Mouse (Mus musculus): ENCODE data around the gene Atp1b4. TPM values are rescaled to one million over a fixed set of nuclear protein-coding genes. Genes with fewer than 3 reads are reported as not detected.

Atp1b4 gene
- polyA plus RNA-seq (2015; fragmentation: Nextera tagmentation; extraction: Ambion mirVana) = 504 and 527 TPM in 2 replicates

DNA sequence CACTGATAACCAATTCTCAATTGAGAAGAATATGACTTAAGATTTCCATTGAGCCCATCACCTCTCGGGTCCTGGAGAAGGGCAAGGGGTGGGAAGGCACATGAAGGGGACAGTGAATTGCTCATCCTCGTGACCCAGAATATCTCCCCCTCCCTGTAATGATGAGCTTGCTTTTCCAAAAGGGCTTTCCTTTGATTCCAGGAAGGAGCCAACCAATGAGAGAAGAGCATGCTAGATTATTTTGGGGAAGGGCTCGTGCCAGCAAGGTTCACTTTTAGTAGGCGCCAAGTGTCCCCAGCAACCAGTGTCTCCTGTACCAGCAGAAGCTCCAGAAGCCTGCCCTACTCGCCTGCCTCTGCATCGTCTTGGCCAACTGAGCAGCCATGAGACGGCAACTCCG, at the start of gene Atp1b4:
Atp1b4 (plus strand) TSS at position 301 of the 400 bp plus-strand sequence.

Other genes with a start within 250 kb of the Atp1b4 start
- not detected in 2 replicates for gene Rhox10, start 249.7 kb upstream of the Atp1b4 start, polyA plus RNA-seq (2015; fragmentation: Nextera tagmentation; extraction: Ambion mirVana)
- gene Rhox11, start 231.0 kb upstream of the Atp1b4 start, polyA plus RNA-seq (2015; fragmentation: Nextera tagmentation; extraction: Ambion mirVana) = not detected in 2 replicates
- gene Rhox12, start 205.3 kb upstream of the Atp1b4 start, polyA plus RNA-seq (2015; fragmentation: Nextera tagmentation; extraction: Ambion mirVana) = not detected in 2 replicates
- gene Rhox13, start 195.0 kb upstream of the Atp1b4 start, polyA plus RNA-seq (2015; fragmentation: Nextera tagmentation; extraction: Ambion mirVana) = not detected in 2 replicates
- 0.95 and 1.6 TPM in 2 replicates for gene Zbtb33, start 126.4 kb upstream of the Atp1b4 start, polyA plus RNA-seq (2015; fragmentation: Nextera tagmentation; extraction: Ambion mirVana)
- 31.2 and 34.4 TPM in 2 replicates for gene Tmem255a, start 63.7 kb upstream of the Atp1b4 start, polyA plus RNA-seq (2015; fragmentation: Nextera tagmentation; extraction: Ambion mirVana)
- 91.8 and 102 TPM in 2 replicates for gene Lamp2, start 140.3 kb downstream of the Atp1b4 start, polyA plus RNA-seq (2015; fragmentation: Nextera tagmentation; extraction: Ambion mirVana)